Mouse (Mus musculus) hindbrain, embryonic 16.5 days (tissue): ENCODE results near the gene Myh8. TPM values are rescaled to one million over a fixed set of nuclear protein-coding genes. Genes with fewer than 3 reads are reported as not detected.

Experiments used
- ATAC-seq: fragments of 200-750 bp; cut with Nextera tagmentation; 2 replicates; pipeline ENCODE4 v1.8.0; 2017; ENCODE audit warnings: moderate TSS enrichment, moderate library complexity
- H3K27ac ChIP-seq: fragments of 300-500 bp; sonication (generic); 2 replicates; pipeline ENCODE4 v1.5.1; 2014; ENCODE audit warnings: low read depth, mild to moderate bottlenecking, control low read depth, low read length, moderate library complexity
- H3K27me3 ChIP-seq: fragments of 300-500 bp; sonication (generic); replicated peaks from 2 replicates; pipeline ENCODE4 v1.6.1; 2014; ENCODE audit warnings: low read length; ENCODE audit not compliant: control insufficient read depth, insufficient read depth
- H3K36me3 ChIP-seq: fragments of 300-500 bp; sonication (generic); 2 replicates; pipeline ENCODE4 v1.6.1; 2014; ENCODE audit warnings: mild to moderate bottlenecking, low read length, moderate library complexity, mixed read lengths; ENCODE audit not compliant: control insufficient read depth, insufficient read depth
- H3K4me1 ChIP-seq: fragments of 300-500 bp; sonication (generic); 2 replicates; pipeline ENCODE4 v1.6.1; 2014; ENCODE audit warnings: low read depth, low read length; ENCODE audit not compliant: control insufficient read depth, insufficient read depth
- H3K4me2 ChIP-seq: fragments of 300-500 bp; sonication (generic); 2 replicates; pipeline ENCODE4 v1.6.1; 2014; ENCODE audit warnings: mild to moderate bottlenecking, low read length, control low read depth, moderate library complexity
- H3K4me3 ChIP-seq: fragments of 300-500 bp; sonication (generic); 2 replicates; pipeline ENCODE4 v1.5.1; 2014; ENCODE audit warnings: mild to moderate bottlenecking, low read length, control low read depth, moderate library complexity
- H3K9ac ChIP-seq: fragments of 300-500 bp; sonication (generic); 2 replicates; pipeline ENCODE4 v1.6.1; 2014; ENCODE audit warnings: low read depth, mild to moderate bottlenecking, control low read depth, low read length, moderate library complexity
- H3K9me3 ChIP-seq: fragments of 300-500 bp; sonication (generic); 2 replicates; pipeline ENCODE4 v1.6.1; 2014; ENCODE audit warnings: mild to moderate bottlenecking, low read length, moderate library complexity; ENCODE audit not compliant: control insufficient read depth
- WGBS: fragments of 180-500 bp; shearing (Covaris S2); extraction: QIAGEN DNeasy Blood & Tissue Kit; methylation state at CpG from one replicate; pipeline ENCODE4 v1.1.7; 2014; 5-methylcytosine and 5-hydroxymethylcytosine counted together
- polyA plus RNA-seq: library from polyadenylated mRNA; unstranded; fragments of >200 nt; fragmentation: Nextera tagmentation; extraction: Ambion mirVana; gene quantifications from 2 replicates; pipeline ENCODE4 v1.2.1, GENCODE M21; 2015

Myh8 gene
- polyA plus RNA-seq, 1 experiment from 2014 or later = 1.1 TPM

- H3K4me3 ChIP-seq = no peak overlapping the region
- no peaks in the 10 kb centered on the region for H3K27me3 ChIP-seq
- no peaks in the 10 kb centered on the region for H3K36me3 ChIP-seq
- no peak overlapping the region for H3K4me2 ChIP-seq
- ATAC-seq = no peak
- no peaks in the 10 kb centered on the region for H3K9me3 ChIP-seq
- no peak overlapping the region for H3K9ac ChIP-seq
- H3K4me1 ChIP-seq = no peaks in the 10 kb centered on the region
- H3K27ac ChIP-seq = no peak overlapping the region
- WGBS = 88% methylated on average over 7 of the region's 7 CpGs
Observed at GRCm38 (mm10) chr11:67257048-67257447, 19.9 kb upstream of the Myh8 start.

- Histone ChIP-seq H3K4me2 (no peak overlapping the region), H3K27ac (no peak overlapping the region), H3K4me1 (no peaks in the 10 kb centered on the region), H3K27me3 (no peaks in the 10 kb centered on the region), H3K4me3 (no peak overlapping the region), H3K9ac (no peak overlapping the region), H3K9me3 (no peaks in the 10 kb centered on the region), H3K36me3 (no peaks in the 10 kb centered on the region)
- 87% methylated on average over 6 of the region's 6 CpGs for WGBS
- no peak for ATAC-seq
Observed at GRCm38 (mm10) chr11:67260956-67261355, 16.0 kb upstream of the Myh8 start.

DNA sequence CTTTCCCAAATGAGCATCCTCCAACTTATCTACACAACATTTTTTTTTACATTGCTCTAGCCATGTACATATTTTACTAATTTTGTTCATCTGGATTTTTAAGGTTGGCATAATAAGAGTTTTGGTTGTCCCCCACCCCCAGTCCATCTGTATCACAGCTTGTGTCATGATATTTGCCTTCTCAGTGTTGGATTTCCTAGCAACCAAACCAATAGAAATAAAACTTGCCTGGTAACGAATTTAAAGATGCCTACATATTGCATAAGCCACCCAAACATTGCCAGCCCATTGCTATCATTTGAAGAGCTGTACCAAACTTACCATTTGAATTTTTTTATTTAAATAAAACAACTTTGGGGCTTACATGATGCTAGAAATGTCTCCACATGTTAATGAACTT is 16.5 kb downstream of the Myh8 start:
- WGBS = 85% methylated on average over 1 of the region's 1 CpGs
- H3K9me3 ChIP-seq = no peaks in the 10 kb centered on the region
- H3K27me3 ChIP-seq = no peaks in the 10 kb centered on the region
- no peak overlapping the region for H3K9ac ChIP-seq
- H3K4me3 ChIP-seq = no peak overlapping the region
- no peaks in the 10 kb centered on the region for H3K36me3 ChIP-seq
- no peaks in the 10 kb centered on the region for H3K4me1 ChIP-seq
- no peak for ATAC-seq
- no peak overlapping the region for H3K4me2 ChIP-seq
- H3K27ac ChIP-seq = no peak overlapping the region

GRCm38 (mm10) chr11:67313733-67314452 is 37.0 kb downstream of the Myh8 start:
- no peak overlapping the region for H3K4me2 ChIP-seq
- no peak overlapping the region for H3K27ac ChIP-seq
- no peaks in the 10 kb centered on the region for H3K9me3 ChIP-seq
- ATAC-seq = no peak
- no peaks in the 10 kb centered on the region for H3K27me3 ChIP-seq
- WGBS = 62% methylated on average over 15 of the region's 15 CpGs
- no peak overlapping the region for H3K4me3 ChIP-seq
- no peaks in the 10 kb centered on the region for H3K4me1 ChIP-seq
- no peaks in the 10 kb centered on the region for H3K36me3 ChIP-seq
- H3K9ac ChIP-seq = no peak overlapping the region

DNA sequence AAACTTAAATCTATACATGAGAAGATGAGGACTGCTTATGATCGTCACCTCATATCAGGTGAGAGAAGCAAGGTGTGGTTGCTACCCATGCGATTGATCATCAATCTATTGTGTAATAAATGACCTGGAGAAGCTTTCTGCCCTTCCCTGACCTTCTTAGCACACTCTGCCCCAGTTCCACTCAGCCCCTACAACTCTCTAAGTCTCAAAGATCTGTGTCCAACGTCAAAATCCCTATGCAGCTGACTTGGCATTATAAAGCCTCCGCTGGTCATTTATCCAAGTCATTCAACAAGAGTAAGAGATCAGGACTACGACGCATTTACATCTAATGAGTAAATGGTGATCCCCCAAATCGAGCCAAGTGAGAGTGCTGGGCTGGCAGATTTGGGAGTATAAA is 44.4 kb downstream of the Myh8 start, which contains the start of gene Myh13:
Gene Myh13 (plus strand): TSS at position 301 of the 400 bp plus-strand sequence.
- H3K4me3 ChIP-seq = no peak within 1 kb of the TSS
- no peak within 1 kb of the TSS for H3K4me2 ChIP-seq
- H3K9ac ChIP-seq = no peak within 1 kb of the TSS
- no peaks in the 10 kb centered on the region for H3K27me3 ChIP-seq
- no peak within 1 kb of the TSS for H3K27ac ChIP-seq
- no peak for ATAC-seq
- 0 out of 2 replicates have a peak, but pooled peaks cover 2% of the 10 kb centered on the region for H3K4me1 ChIP-seq
- 85% methylated on average over 7 of the region's 7 CpGs for WGBS
- H3K9me3 ChIP-seq = no peaks in the 10 kb centered on the region
- no peaks in the 10 kb centered on the region for H3K36me3 ChIP-seq

- Histone ChIP-seq H3K27ac (no peak overlapping the region), H3K36me3 (no peaks in the 10 kb centered on the region), H3K4me3 (no peak overlapping the region), H3K9me3 (no peaks in the 10 kb centered on the region), H3K9ac (no peak overlapping the region), H3K27me3 (no peaks in the 10 kb centered on the region), H3K4me1 (0 out of 2 replicates have a peak, but pooled peaks cover 2% of the 10 kb centered on the region), H3K4me2 (no peak overlapping the region)
- 36% methylated on average over 2 of the region's 2 CpGs for WGBS
- ATAC-seq = no peak
Observed at GRCm38 (mm10) chr11:67326536-67326935, 49.6 kb downstream of the Myh8 start.

- no peak overlapping the region for H3K9ac ChIP-seq
- H3K36me3 ChIP-seq = no peaks in the 10 kb centered on the region
- 76% methylated on average over 3 of the region's 3 CpGs for WGBS
- no peak overlapping the region for H3K4me3 ChIP-seq
- no peak for ATAC-seq
- H3K9me3 ChIP-seq = no peaks in the 10 kb centered on the region
- no peaks in the 10 kb centered on the region for H3K4me1 ChIP-seq
- H3K4me2 ChIP-seq = no peak overlapping the region
- no peaks in the 10 kb centered on the region for H3K27me3 ChIP-seq
- no peak overlapping the region for H3K27ac ChIP-seq
Observed at GRCm38 (mm10) chr11:67344556-67344955, 67.6 kb downstream of the Myh8 start.

GRCm38 (mm10) chr11:67345186-67345855 is 68.4 kb downstream of the Myh8 start:
- Histone ChIP-seq H3K4me2 (no peak overlapping the region), H3K4me1 (no peaks in the 10 kb centered on the region), H3K4me3 (no peak overlapping the region), H3K36me3 (no peaks in the 10 kb centered on the region), H3K9ac (no peak overlapping the region), H3K27me3 (no peaks in the 10 kb centered on the region), H3K9me3 (no peaks in the 10 kb centered on the region), H3K27ac (no peak overlapping the region)
- 58% methylated on average over 2 of the region's 2 CpGs for WGBS
- ATAC-seq = no peak

GRCm38 (mm10) chr11:67345856-67346236 is 68.9 kb downstream of the Myh8 start:
- Histone ChIP-seq H3K9ac (no peak overlapping the region), H3K27ac (no peak overlapping the region), H3K4me3 (no peak overlapping the region), H3K4me2 (no peak overlapping the region), H3K27me3 (no peaks in the 10 kb centered on the region), H3K4me1 (no peaks in the 10 kb centered on the region), H3K36me3 (no peaks in the 10 kb centered on the region), H3K9me3 (no peaks in the 10 kb centered on the region)
- no peak for ATAC-seq
